Mouse (Mus musculus) limb, embryonic 11.5 days (tissue): Measurements from ENCODE around the gene Tlr7. TPM values are rescaled to one million over a fixed set of nuclear protein-coding genes. Genes with fewer than 3 reads are reported as not detected.

Experiments
- ATAC-seq: fragments of 200-750 bp; cut with Nextera tagmentation; 2 replicates; pipeline ENCODE4 v1.8.0; 2017; ENCODE audit warnings: low read depth; ENCODE audit not compliant: insufficient number of reproducible peaks, low FRiP score, low TSS enrichment
- DNase-seq: peaks from one replicate; pipeline ENCODE4 v3.0.0-alpha.2; 2015; ENCODE audit warnings: low spot score
- H3K27ac ChIP-seq: fragments of 300-500 bp; sonication (generic); replicated peaks from 2 replicates; pipeline ENCODE4 v1.5.1; 2014; ENCODE audit warnings: low read depth, mild to moderate bottlenecking, low read length
- H3K27me3 ChIP-seq: fragments of 300-500 bp; sonication (generic); 2 replicates; pipeline ENCODE4 v1.6.1; 2014; ENCODE audit warnings: mild to moderate bottlenecking, low read length, mixed read lengths; ENCODE audit not compliant: control insufficient read depth, insufficient read depth
- H3K36me3 ChIP-seq: fragments of 300-500 bp; sonication (generic); 2 replicates; pipeline ENCODE4 v1.6.1; 2014; ENCODE audit warnings: mild to moderate bottlenecking, low read length, moderate library complexity, mixed read lengths; ENCODE audit not compliant: control insufficient read depth, insufficient read depth
- H3K4me1 ChIP-seq: fragments of 300-500 bp; sonication (generic); 2 replicates; pipeline ENCODE4 v1.6.1; 2014; ENCODE audit warnings: low read length, mixed read lengths; ENCODE audit not compliant: control insufficient read depth, insufficient read depth
- H3K4me2 ChIP-seq: fragments of 300-500 bp; sonication (generic); 2 replicates; pipeline ENCODE4 v1.6.1; 2014; ENCODE audit warnings: low read depth, mild to moderate bottlenecking, moderate library complexity; ENCODE audit not compliant: severe bottlenecking
- H3K4me3 ChIP-seq: fragments of 300-500 bp; sonication (generic); 2 replicates; pipeline ENCODE4 v1.5.1; 2014; ENCODE audit warnings: low read depth, low read length
- H3K9ac ChIP-seq: fragments of 300-500 bp; sonication (generic); 2 replicates; pipeline ENCODE4 v1.6.1; 2014; ENCODE audit warnings: mild to moderate bottlenecking, low read length
- H3K9me3 ChIP-seq: fragments of 300-500 bp; sonication (generic); 2 replicates; pipeline ENCODE4 v1.6.1; 2016; ENCODE audit warnings: low read length; ENCODE audit not compliant: control insufficient read depth
- WGBS: fragments of 180-500 bp; shearing (Covaris S2); extraction: QIAGEN DNeasy Blood & Tissue Kit; methylation state at CpG from one replicate; pipeline ENCODE4 v1.1.7; 2014; 5-methylcytosine and 5-hydroxymethylcytosine counted together
- polyA plus RNA-seq: library from polyadenylated mRNA; unstranded; fragments of >200 nt; fragmentation: Nextera tagmentation; extraction: Ambion mirVana; gene quantifications from 2 replicates; pipeline ENCODE4 v1.2.1, GENCODE M21; 2014

Tlr7 gene
- polyA plus RNA-seq, 1 experiment from 2014 or later = 0.45 TPM

DNA sequence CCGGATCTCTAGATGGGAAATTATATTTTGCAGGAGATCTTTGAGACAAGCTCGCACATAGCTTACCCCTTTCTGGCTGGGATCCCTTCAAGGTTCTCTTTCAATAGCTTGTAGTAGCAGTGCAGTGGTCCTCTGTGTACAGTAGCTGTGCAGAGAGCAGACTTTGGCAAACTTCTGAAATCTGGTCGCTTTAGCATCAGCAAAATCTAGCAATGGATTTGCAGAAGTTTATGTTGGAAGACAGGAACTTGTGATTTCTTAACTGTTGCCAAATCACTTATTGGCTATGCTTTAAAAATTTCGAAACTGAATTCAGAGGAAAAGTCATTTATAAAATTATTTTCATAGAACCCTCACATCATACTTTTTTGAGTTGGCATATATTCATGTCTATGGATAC is 66.3 kb downstream of the Tlr7 start, which contains the start of gene Tlr8:
Tlr8 (minus strand) TSS at position 244 of the 400 bp plus-strand sequence.
- Histone ChIP-seq H3K36me3 (no peaks in the 10 kb centered on the region), H3K27me3 (peaks cover 3% of the 10 kb centered on the region; the same call in 1 of the 2 replicates), H3K4me2 (no peak within 1 kb of the TSS), H3K4me3 (no peak within 1 kb of the TSS), H3K27ac (no peak within 1 kb of the TSS), H3K9me3 (no peaks in the 10 kb centered on the region), H3K4me1 (no peaks in the 10 kb centered on the region), H3K9ac (no peak within 1 kb of the TSS)
- WGBS = 84% methylated on average over 4 of the region's 4 CpGs
- DNase-seq (no peak), ATAC-seq (no peak)

DNA sequence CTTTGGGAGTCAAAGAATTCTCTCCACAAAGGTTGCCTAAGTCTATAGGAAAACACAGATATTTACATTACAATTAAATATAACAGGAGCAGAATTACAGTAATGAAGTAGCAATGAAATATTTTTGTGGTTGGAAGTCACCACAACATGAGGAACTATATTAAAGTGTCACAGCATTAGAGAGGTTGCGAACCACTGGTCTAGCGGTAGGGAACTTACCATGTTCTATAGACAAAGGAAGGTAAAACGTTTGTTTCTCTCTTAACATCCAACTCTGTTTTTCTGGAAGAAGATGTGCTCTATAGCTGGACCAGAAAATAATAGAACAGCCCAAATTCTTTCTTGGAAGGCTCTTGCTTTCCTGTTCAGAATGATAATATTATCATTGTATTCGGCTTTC is 66.8 kb downstream of the Tlr7 start:
- no peak overlapping the region for H3K9ac ChIP-seq
- H3K4me3 ChIP-seq = no peak overlapping the region
- no peaks in the 10 kb centered on the region for H3K36me3 ChIP-seq
- H3K4me2 ChIP-seq = no peak overlapping the region
- H3K4me1 ChIP-seq = no peaks in the 10 kb centered on the region
- 88% methylated on average over 4 of the region's 4 CpGs for WGBS
- peaks cover 3% of the 10 kb centered on the region; the same call in 1 of the 2 replicates for H3K27me3 ChIP-seq
- no peak overlapping the region for H3K27ac ChIP-seq
- DNase-seq = no peak
- H3K9me3 ChIP-seq = no peaks in the 10 kb centered on the region
- ATAC-seq = no peak

Other genes with a start within 250 kb of the Tlr7 start
- gene Tmsb4x, start 121.2 kb downstream of the Tlr7 start, polyA plus RNA-seq = 1,267 and 1,325 TPM in 2 replicates
- 0.07 and 0.11 TPM in 2 replicates for gene Tlr8, start 66.2 kb downstream of the Tlr7 start, polyA plus RNA-seq
- 14.2 and 16.7 TPM in 2 replicates for gene Prps2, start 52.2 kb upstream of the Tlr7 start, polyA plus RNA-seq